Mouse (Mus musculus) stomach, postnatal 0 days (tissue): ENCODE data around the gene Vmn1r15.

Experiments
- CTCF ChIP-seq: IDR thresholded peaks from 2 replicates; pipeline ENCODE4 v1.5.1; 2016; ENCODE audit warnings: antibody characterized with exemption, low read depth, mild to moderate bottlenecking, moderate library complexity
- EP300 ChIP-seq: optimal IDR thresholded peaks from 2 replicates; pipeline ENCODE3; 2016; ENCODE audit warnings: antibody characterized with exemption

DNA sequence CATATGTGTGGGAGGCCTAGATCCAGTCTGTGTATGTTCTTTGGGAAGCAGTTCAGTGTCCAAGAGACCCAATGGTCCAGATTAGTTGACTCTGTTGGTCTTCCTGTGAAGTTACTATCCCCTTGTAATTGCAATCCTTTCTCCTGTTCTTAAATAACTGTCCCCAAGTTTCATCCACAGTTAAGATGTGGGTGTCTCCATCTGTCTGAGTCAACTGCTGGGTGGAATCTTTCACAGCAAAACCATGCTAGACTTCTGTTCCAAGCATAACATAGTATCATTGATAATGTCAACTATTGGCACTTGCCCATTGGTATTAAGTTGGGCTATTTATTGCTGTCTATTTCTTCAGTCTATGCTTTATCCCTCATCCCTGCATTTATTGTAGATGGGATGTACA lies 21.2 kb downstream of the Vmn1r15 start:
- TF ChIP-seq CTCF: no peak
- no peak for TF ChIP-seq EP300
